Mouse (Mus musculus) erythroblast, embryonic 14.5 days (primary cell): ENCODE measurements at regions not wholly inside any gene's neighbourhood (a gene's known extent, or its start where the extent isn't known, plus 50 kb on each side); places are given as distances from the start of the nearest gene placed in this dataset.

Experiments
- GATA1 ChIP-seq: IDR thresholded peaks from 2 replicates; pipeline ENCODE4 v1.6.1; 2012; ENCODE audit warnings: low read length, inconsistent platforms, mixed read lengths
- TAL1 ChIP-seq: IDR thresholded peaks from 3 replicates; pipeline ENCODE4 v1.6.1; 2012; ENCODE audit warnings: low read length, inconsistent platforms, mixed read lengths

GRCm38 (mm10) chr6:31937146-31937545, 112.9 kb upstream of the 1700012A03Rik start:
- no peak for TF ChIP-seq TAL1
- no peak for TF ChIP-seq GATA1
